Mouse (Mus musculus) megakaryocyte, adult 5-6 weeks (primary cell): ENCODE results near the gene Olfr1097. TPM values are rescaled to one million over a fixed set of nuclear protein-coding genes. Genes with fewer than 3 reads are reported as not detected.

ENCODE experiments used
- ATAC-seq: 2 replicates; pipeline ENCODE4 v1.8.0; 2016; ENCODE audit warnings: mild to moderate bottlenecking, inconsistent platforms; ENCODE audit not compliant: poor library complexity, severe bottlenecking
- total RNA-seq, 2 experiments: library from RNA; stranded (forward) in 1 of 2; stranded (reverse) in 1 of 2; fragments of 153-499, 151-499 nt in 1 of 2; fragments of 221-1000, 200-1000 nt in 1 of 2; gene quantifications; 2 replicates each; pipeline versions ENCODE4 v1.2.3 to v1.2.4; 2015 to 2017

The Olfr1097 gene
- total RNA-seq (2015): not detected in 2 replicates
- total RNA-seq (2017): not detected in 2 replicates

DNA sequence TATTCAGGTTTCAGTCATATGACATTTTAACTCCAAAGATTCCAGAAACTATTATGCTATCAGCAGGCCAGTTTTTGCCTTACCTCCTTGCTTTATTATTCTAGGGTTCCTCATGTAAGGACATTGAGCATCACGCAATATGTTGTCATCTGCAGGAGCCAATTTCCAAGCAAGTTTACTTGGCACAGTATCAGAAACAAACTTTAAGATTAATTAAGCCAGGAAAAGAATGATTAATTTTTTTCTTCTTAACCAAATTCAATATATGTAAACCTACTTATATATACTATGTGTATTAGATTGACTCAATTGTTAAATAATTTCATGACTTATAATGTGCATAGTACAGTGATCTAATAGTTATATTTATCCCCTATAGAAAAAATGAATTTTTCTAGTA, at the start of gene Olfr1097:
Olfr1097 (minus strand) TSS at position 101 of the 400 bp plus-strand sequence.
- no peak for ATAC-seq

DNA sequence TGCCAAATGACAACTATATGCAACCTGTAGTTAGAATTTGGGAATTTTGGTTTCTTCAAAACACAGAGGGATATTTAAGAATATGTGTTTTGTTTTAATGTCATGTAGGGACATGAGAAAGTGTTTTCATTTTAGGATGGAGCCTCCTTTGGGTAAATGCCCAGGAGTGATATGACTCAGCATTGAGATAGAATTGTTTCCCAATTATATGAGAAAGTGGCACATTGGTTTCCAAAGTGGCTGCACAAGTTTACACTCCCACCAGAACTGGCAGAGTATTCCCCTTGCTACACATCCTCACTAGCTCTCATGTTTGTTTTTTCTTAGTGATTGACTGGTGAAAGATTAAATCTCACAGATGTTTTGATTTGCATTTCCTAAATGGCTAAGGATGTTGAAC, 34.5 kb upstream of the Olfr1097 start:
- no peak for ATAC-seq

DNA sequence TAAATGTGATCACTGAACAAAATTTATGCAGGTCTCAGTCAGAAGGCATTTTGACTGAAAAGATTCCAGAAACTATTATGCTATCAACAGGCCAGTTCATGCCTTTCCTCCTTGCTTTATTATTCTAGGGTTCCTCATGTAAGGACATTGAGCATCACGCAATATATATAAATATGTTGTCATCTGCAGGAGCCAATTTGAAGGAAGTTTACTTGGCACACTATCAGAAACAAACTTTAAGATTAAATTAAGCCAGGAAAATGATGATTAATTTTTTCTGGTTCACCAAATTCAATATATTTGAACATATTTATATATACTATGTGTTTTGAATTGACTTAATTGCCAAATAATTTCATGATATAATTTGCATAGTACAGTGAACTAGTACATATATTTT, 32.4 kb upstream of the Olfr1097 start, which contains the start of gene Olfr1098:
Olfr1098 (minus strand) TSS at position 101 of the 400 bp plus-strand sequence.
- no peak for ATAC-seq

DNA sequence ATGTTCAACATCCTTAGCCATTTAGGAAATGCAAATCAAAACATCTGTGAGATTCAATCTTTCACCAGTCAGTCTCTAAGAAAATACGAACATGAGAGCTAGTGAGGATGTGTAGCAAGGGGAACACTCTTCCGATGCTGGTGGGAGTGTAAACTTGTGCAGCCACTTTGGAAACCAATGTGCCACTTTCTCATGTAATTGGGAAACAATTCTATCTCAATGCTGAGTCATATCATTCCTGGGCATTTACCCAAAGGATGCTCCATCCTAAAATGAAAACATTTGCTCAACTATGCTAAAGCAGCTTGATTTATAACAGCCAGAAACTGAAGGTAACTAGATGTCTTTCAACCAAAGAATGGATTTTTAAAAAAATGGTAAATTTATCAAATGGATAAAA, 13.6 kb upstream of the Olfr1097 start:
- ATAC-seq: no peak

DNA sequence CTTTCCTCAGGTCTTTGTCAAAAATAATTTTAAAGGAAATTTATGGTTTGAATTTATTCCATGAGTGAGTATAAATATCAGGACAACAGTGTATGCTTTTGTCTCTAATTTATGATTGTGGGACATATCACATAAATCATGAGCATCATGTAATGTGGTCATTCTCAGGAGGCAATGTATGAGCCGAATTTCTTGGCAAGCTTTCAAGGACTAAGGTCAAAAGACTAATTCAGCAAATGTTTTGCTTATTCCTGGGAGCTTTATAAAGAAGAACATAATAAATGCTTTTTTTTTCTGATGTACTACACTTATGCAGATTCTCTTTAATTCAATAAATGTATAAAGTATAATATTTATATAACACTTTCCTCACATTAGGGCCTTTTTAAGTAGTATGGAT, 17.3 kb downstream of the Olfr1097 start, which contains the start of gene Gm13723:
Gm13723 (minus strand) TSS at position 101 of the 400 bp plus-strand sequence.
- no peak for ATAC-seq

DNA sequence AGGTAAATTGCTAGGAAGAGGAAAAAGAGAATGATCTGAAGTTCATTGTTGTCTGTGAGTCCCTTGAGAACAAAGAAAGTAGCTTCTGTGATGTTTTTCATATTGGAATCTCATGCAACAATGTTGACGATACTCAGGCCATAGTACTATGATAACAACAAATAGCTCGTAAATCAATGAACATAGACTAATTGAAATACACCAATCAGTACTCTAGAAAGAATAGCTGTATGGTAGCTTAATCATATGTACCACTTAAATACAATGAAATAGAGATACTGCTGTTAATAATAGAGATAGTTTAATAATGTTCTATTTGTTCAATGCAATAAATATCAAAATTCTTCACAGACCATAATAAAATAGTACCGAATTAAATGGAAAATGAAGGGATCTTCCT, 40.4 kb downstream of the Olfr1097 start, which contains the start of gene Olfr1095:
Olfr1095 (minus strand) TSS at position 101 of the 400 bp plus-strand sequence.
- no peak for ATAC-seq

Other genes starting within 250 kb of the Olfr1097 start
- gene Olfr1085, start 230.2 kb downstream of the Olfr1097 start, total RNA-seq (2015): not detected in 2 replicates
- not detected in 2 replicates for gene Olfr1085, start 230.2 kb downstream of the Olfr1097 start, total RNA-seq (2017)
- gene Olfr1086, start 212.1 kb downstream of the Olfr1097 start, total RNA-seq (2015): not detected in 2 replicates
- gene Olfr1086, start 212.1 kb downstream of the Olfr1097 start, total RNA-seq (2017): not detected in 2 replicates
- gene Olfr1087, start 193.8 kb downstream of the Olfr1097 start, total RNA-seq (2015): not detected in 2 replicates
- gene Olfr1087, start 193.8 kb downstream of the Olfr1097 start, total RNA-seq (2017): not detected in 2 replicates
- not detected in 2 replicates for gene Olfr1089, start 158.5 kb downstream of the Olfr1097 start, total RNA-seq (2015)
- not detected in 2 replicates for gene Olfr1089, start 158.5 kb downstream of the Olfr1097 start, total RNA-seq (2017)
- gene Olfr1090, start 133.2 kb downstream of the Olfr1097 start, total RNA-seq (2015): not detected in 2 replicates
- not detected in 2 replicates for gene Olfr1090, start 133.2 kb downstream of the Olfr1097 start, total RNA-seq (2017)
- not detected in 2 replicates for gene Olfr1093, start 109.7 kb downstream of the Olfr1097 start, total RNA-seq (2015)
- gene Olfr1093, start 109.7 kb downstream of the Olfr1097 start, total RNA-seq (2017): not detected in 2 replicates
- not detected in 2 replicates for gene Olfr141, start 82.2 kb downstream of the Olfr1097 start, total RNA-seq (2015)
- not detected in 2 replicates for gene Olfr141, start 82.2 kb downstream of the Olfr1097 start, total RNA-seq (2017)
- gene Olfr1094, start 67.6 kb downstream of the Olfr1097 start, total RNA-seq (2015): not detected in 2 replicates
- gene Olfr1094, start 67.6 kb downstream of the Olfr1097 start, total RNA-seq (2017): not detected in 2 replicates
- not detected in 2 replicates for gene Olfr1095, start 40.5 kb downstream of the Olfr1097 start, total RNA-seq (2015)
- gene Olfr1095, start 40.5 kb downstream of the Olfr1097 start, total RNA-seq (2017): not detected in 2 replicates
- not detected in 2 replicates for gene Gm13723, start 17.4 kb downstream of the Olfr1097 start, total RNA-seq (2015)
- gene Gm13723, start 17.4 kb downstream of the Olfr1097 start, total RNA-seq (2017): not detected in 2 replicates
- not detected in 2 replicates for gene Olfr1098, start 32.3 kb upstream of the Olfr1097 start, total RNA-seq (2015)
- not detected in 2 replicates for gene Olfr1098, start 32.3 kb upstream of the Olfr1097 start, total RNA-seq (2017)
- gene Olfr1099, start 68.5 kb upstream of the Olfr1097 start, total RNA-seq (2015): not detected in 2 replicates
- gene Olfr1099, start 68.5 kb upstream of the Olfr1097 start, total RNA-seq (2017): not detected in 2 replicates
- gene Olfr1100, start 87.7 kb upstream of the Olfr1097 start, total RNA-seq (2015): not detected in 2 replicates
- not detected in 2 replicates for gene Olfr1100, start 87.7 kb upstream of the Olfr1097 start, total RNA-seq (2017)
- gene Olfr1101, start 99.0 kb upstream of the Olfr1097 start, total RNA-seq (2015): not detected in 2 replicates
- not detected in 2 replicates for gene Olfr1101, start 99.0 kb upstream of the Olfr1097 start, total RNA-seq (2017)
- gene Olfr1102, start 106.2 kb upstream of the Olfr1097 start, total RNA-seq (2015): not detected in 2 replicates
- gene Olfr1102, start 106.2 kb upstream of the Olfr1097 start, total RNA-seq (2017): not detected in 2 replicates
- gene Olfr1104, start 134.9 kb upstream of the Olfr1097 start, total RNA-seq (2015): not detected in 2 replicates
- gene Olfr1104, start 134.9 kb upstream of the Olfr1097 start, total RNA-seq (2017): not detected in 2 replicates
- gene Olfr1105, start 144.3 kb upstream of the Olfr1097 start, total RNA-seq (2015): not detected in 2 replicates
- not detected in 2 replicates for gene Olfr1105, start 144.3 kb upstream of the Olfr1097 start, total RNA-seq (2017)
- not detected in 2 replicates for gene Olfr1106, start 160.1 kb upstream of the Olfr1097 start, total RNA-seq (2015)
- gene Olfr1106, start 160.1 kb upstream of the Olfr1097 start, total RNA-seq (2017): not detected in 2 replicates
- not detected in 2 replicates for gene Olfr1107, start 183.6 kb upstream of the Olfr1097 start, total RNA-seq (2015)
- gene Olfr1107, start 183.6 kb upstream of the Olfr1097 start, total RNA-seq (2017): not detected in 2 replicates
- not detected in 2 replicates for gene Olfr1109, start 203.8 kb upstream of the Olfr1097 start, total RNA-seq (2015)
- gene Olfr1109, start 203.8 kb upstream of the Olfr1097 start, total RNA-seq (2017): not detected in 2 replicates
- gene Olfr259, start 222.4 kb upstream of the Olfr1097 start, total RNA-seq (2015): not detected in 2 replicates
- gene Olfr259, start 222.4 kb upstream of the Olfr1097 start, total RNA-seq (2017): not detected in 2 replicates
- gene Olfr1110, start 248.1 kb upstream of the Olfr1097 start, total RNA-seq (2015): not detected in 2 replicates
- not detected in 2 replicates for gene Olfr1110, start 248.1 kb upstream of the Olfr1097 start, total RNA-seq (2017)